Mouse (Mus musculus): ENCODE measurements around the gene Evl.

GRCm38 (mm10) chr12:108734386-108734785 lies 179.9 kb downstream of the Evl start:
- TF ChIP-seq EP300 (IDR thresholded peaks at IDR 0.05; ENCODE audit: low read depth) = no peak
- no peak for TF ChIP-seq CTCF (IDR thresholded peaks at IDR 0.05; ENCODE audit: low read depth)
